Mouse (Mus musculus): ENCODE measurements around the gene Zfp738. TPM values are rescaled to one million over a fixed set of nuclear protein-coding genes. Genes with fewer than 3 reads are reported as not detected.
A peak's percentile ranks its signal among the peaks of the same experiment; 100 is the strongest.

Gene Zfp738
- polyA plus RNA-seq, 1 experiment from 2014 or later: 3.9 TPM

DNA sequence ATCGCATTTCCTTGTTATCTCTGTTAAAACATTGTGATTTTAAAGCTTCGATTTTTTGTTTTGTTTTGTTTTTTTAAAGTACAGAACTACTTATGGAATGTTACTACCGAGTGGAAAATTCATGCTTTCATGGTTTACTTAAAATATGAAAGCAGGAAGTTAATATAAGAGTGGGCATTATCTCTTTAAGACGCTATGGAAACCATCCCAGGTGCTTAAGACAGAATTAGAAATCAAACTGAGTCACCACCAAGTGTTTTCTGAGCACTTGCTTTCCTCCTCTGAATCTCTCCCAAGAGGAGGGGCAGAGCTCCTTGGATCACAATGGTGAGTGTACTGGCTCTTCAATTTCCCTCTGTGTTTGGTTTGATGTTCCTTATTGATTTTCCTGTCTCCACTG, 76.8 kb downstream of the Zfp738 start:
- Histone ChIP-seq H3K4me2 (replicated peaks; ENCODE audit: low read depth) (peak overlapping the region; percentile 68; the same call in 1 of the 2 replicates), H3K9me3 (ENCODE audit: control insufficient read depth) (no peaks in the 10 kb centered on the region), H3K36me3 (ENCODE audit: control insufficient read depth, insufficient read depth) (no peaks in the 10 kb centered on the region), H3K4me3 (ENCODE audit: low read depth, low read length) (no peak overlapping the region), H3K27me3 (replicated peaks; ENCODE audit: control insufficient read depth, insufficient read depth, low read length) (no peaks in the 10 kb centered on the region), H3K9ac (ENCODE audit: low read depth, low read length) (no peak overlapping the region), H3K4me1 (replicated peaks; ENCODE audit: control insufficient read depth, insufficient read depth, low read length) (no peaks in the 10 kb centered on the region), H3K27ac (ENCODE audit: low read depth, low read length) (no peak overlapping the region)
- ATAC-seq: no peak
- TF ChIP-seq CTCF (IDR thresholded peaks at IDR 0.05; ENCODE audit: low read depth): no peak
- 80% methylated on average over 4 of the region's 4 CpGs for WGBS

DNA sequence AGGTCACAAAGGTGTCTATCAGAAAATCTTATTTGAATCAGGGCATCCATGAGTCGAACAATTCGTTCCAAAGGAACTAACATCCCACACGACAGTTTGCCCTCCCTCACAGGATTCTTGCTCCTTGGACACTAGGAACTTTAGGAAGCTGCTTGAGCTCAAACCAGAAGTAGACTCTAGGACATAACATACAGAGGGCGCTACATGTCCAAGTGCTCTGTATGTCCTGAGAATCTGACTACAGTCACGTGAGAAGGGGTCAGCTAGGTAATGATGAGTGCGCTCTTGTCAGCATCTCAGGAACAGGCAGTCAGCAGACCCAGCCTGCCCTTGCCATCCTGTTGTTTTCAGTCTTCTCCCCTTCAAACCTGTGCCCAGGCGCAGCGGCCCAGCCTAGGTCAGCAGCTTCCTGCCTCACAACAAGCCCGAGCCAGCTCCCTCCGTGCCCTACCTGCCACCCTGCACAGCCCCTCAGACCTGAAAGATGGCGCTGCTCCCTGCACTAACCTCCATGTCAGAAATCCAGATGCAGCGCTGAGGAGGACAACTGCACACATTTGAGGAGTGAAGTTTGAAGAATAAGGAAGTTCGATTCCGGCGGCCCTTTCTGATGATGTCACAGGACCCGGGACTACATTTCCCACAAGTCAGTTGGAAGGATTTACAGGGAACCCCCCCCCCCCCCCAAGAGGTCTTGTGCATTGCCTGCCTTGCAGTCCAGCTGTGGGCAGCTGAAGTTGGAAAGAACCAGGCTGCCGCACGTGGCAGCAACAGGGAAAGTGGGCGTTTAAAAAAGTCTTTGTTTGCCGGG, 77.6 kb downstream of the Zfp738 start, which contains the start of gene Zfp729b:
Gene Zfp729b (minus strand): TSS at position 642 of the 811 bp plus-strand sequence.
- H3K36me3 ChIP-seq (ENCODE audit: control insufficient read depth, insufficient read depth): no peaks in the 10 kb centered on the region
- H3K27me3 ChIP-seq (replicated peaks; ENCODE audit: control insufficient read depth, insufficient read depth, low read length): no peaks in the 10 kb centered on the region
- no peaks in the 10 kb centered on the region for H3K4me1 ChIP-seq (replicated peaks; ENCODE audit: control insufficient read depth, insufficient read depth, low read length)
- peak within 1 kb of the TSS; percentile 81 for H3K4me3 ChIP-seq (ENCODE audit: low read depth, low read length)
- 3% methylated on average over 20 of the region's 20 CpGs for whole genome bisulfite sequencing
- peak within 1 kb of the TSS; percentile 68 for H3K4me2 ChIP-seq (replicated peaks; ENCODE audit: low read depth)
- ATAC-seq: peak; percentile 98
- peak; percentile 77 for TF ChIP-seq CTCF (IDR thresholded peaks at IDR 0.05; ENCODE audit: low read depth)
- peak within 1 kb of the TSS; percentile 77 for H3K9ac ChIP-seq (ENCODE audit: low read depth, low read length)
- H3K9me3 ChIP-seq (ENCODE audit: control insufficient read depth): no peaks in the 10 kb centered on the region
- H3K27ac ChIP-seq (ENCODE audit: low read depth, low read length): peak within 1 kb of the TSS; percentile 90

Other genes with a start within 250 kb of the Zfp738 start
- gene Zfp874a, start 235.4 kb downstream of the Zfp738 start, polyA plus RNA-seq (2015; fragmentation: Nextera tagmentation; extraction: Ambion mirVana): 3.0 and 3.2 TPM in 2 replicates
- 1.2 and 1.3 TPM in 2 replicates for gene Zfp874b, start 202.8 kb downstream of the Zfp738 start, polyA plus RNA-seq (2015; fragmentation: Nextera tagmentation; extraction: Ambion mirVana)
- gene Zfp58, start 186.5 kb downstream of the Zfp738 start, polyA plus RNA-seq (2015; fragmentation: Nextera tagmentation; extraction: Ambion mirVana): 4.1 and 4.7 TPM in 2 replicates
- not detected in 2 replicates for gene Gm26965, start 160.9 kb downstream of the Zfp738 start, polyA plus RNA-seq (2015; fragmentation: Nextera tagmentation; extraction: Ambion mirVana)
- gene Zfp87, start 160.9 kb downstream of the Zfp738 start, polyA plus RNA-seq (2015; fragmentation: Nextera tagmentation; extraction: Ambion mirVana): 23.2 and 23.9 TPM in 2 replicates
- 2.9 and 3.7 TPM in 2 replicates for gene Zfp748, start 133.2 kb downstream of the Zfp738 start, polyA plus RNA-seq (2015; fragmentation: Nextera tagmentation; extraction: Ambion mirVana)
- 1.9 and 2.3 TPM in 2 replicates for gene Zfp729b, start 77.4 kb downstream of the Zfp738 start, polyA plus RNA-seq (2015; fragmentation: Nextera tagmentation; extraction: Ambion mirVana)
- gene Gm49345, start 49.3 kb downstream of the Zfp738 start, polyA plus RNA-seq (2015; fragmentation: Nextera tagmentation; extraction: Ambion mirVana): not detected in 2 replicates
- 1.8 and 1.9 TPM in 2 replicates for gene Zfp729a, start 49.3 kb downstream of the Zfp738 start, polyA plus RNA-seq (2015; fragmentation: Nextera tagmentation; extraction: Ambion mirVana)
- gene Zfp65, start 42.1 kb upstream of the Zfp738 start, polyA plus RNA-seq (2015; fragmentation: Nextera tagmentation; extraction: Ambion mirVana): 1.9 TPM in 2 replicates
- 1.8 and 1.9 TPM in 2 replicates for gene Zfp85, start 68.2 kb upstream of the Zfp738 start, polyA plus RNA-seq (2015; fragmentation: Nextera tagmentation; extraction: Ambion mirVana)
- gene Zfp493, start 92.6 kb upstream of the Zfp738 start, polyA plus RNA-seq (2015; fragmentation: Nextera tagmentation; extraction: Ambion mirVana): 0.50 and 0.70 TPM in 2 replicates
- gene Zfp273, start 126.7 kb upstream of the Zfp738 start, polyA plus RNA-seq (2015; fragmentation: Nextera tagmentation; extraction: Ambion mirVana): 2.3 and 2.8 TPM in 2 replicates
- 0.47 TPM in 1 of 2 replicates, not detected in the other for gene Gm10037, start 144.0 kb upstream of the Zfp738 start, polyA plus RNA-seq (2015; fragmentation: Nextera tagmentation; extraction: Ambion mirVana)
- not detected in 2 replicates for gene BC048507, start 176.3 kb upstream of the Zfp738 start, polyA plus RNA-seq (2015; fragmentation: Nextera tagmentation; extraction: Ambion mirVana)